Mouse (Mus musculus): ENCODE data around the gene Obox1.
"Not testable (repeated sequence)": the region's sequence is repeated elsewhere in the genome, so short reads cannot be mapped to it uniquely, and the experiment has no call there.

Obox1 gene

DNA sequence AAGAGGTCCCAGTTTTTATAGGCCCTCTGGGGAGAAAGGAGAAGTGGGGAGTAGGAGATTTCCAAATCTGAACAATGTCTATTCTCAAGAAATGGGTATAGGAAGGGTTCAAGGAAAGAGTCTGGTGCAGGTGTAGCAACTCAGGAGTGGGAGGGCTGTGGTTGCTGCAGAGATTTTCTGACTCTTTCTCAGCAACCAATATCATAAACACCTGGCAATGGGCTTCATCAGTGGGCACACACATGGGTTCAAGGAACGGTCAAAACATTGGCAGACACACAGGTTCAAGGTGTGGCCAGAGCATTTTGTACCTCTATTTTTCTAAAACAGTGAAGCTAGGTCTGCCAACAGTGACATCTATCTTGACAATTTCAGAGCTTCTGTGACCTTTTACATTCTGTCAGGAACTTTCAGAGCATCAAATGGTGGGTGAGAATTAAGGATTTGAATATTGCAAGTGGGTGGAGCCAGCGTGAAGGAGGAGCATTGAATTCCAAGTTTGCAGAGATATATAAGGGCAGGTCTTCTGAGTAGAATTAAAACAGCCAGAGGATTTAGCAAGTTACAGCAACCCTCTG, at the start of gene Obox1, which contains the start of gene Obox2:
Obox1 (plus strand) TSS at position 528 of the 578 bp plus-strand sequence.
Obox2 (plus strand) TSS at position 301 of the 578 bp plus-strand sequence.
- not testable (repeated sequence) for DNase-seq (ENCODE audit: low spot score)

DNA sequence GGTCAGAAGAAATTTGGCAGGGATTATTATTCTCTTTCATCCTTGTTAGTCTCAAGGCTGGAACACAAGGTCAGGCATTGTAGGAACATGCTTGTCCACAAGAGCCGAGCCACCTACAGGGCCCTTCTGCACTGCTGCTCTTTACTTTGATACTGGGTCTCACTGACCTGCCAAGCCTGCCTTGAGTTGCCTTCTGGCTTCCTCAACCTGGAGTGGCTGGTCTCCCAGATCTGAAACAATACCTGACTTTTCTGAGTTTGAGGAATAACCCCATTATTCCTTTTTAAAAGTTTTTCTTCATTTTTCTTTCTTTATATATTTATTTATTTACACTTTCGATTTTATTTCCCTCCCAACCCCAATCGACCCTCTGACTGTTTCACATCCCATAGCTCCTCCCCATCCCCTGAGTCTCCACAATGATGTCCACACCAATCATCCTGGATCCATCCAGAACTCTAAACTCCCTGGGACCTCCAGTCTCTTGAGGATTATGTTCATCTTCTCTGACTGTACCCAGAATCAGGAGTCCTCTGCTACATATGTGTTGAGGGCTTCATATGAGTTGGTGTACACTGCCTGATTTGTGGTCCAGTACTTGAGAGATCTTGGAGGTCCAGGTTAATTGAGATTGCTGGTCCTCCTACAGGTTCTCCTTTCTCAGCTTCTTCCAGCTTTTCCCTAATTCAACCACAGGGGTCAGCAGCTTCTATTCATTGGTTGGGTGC, 10.6 kb downstream of the Obox1 start:
- DNase-seq (ENCODE audit: low spot score): not testable (repeated sequence)

DNA sequence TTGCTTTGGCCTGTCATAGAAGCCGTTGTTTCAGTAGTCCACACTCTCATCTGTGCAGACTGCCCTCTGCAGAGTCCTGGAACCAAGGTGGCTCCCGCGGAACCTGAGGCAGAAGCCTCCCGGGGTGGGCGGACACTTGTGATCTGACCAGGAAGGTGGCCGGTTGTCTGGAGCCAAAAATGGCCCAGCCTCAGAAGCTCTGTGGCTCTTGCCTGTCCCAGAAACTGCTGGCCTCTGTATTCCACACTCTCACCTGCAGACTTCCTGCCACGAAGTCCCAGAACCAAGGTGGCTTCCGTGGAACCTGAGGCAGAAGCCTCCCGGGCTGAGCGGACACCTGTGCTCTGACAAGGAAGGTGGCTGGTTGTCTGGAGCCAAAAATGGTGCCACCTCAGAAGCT, 18.1 kb downstream of the Obox1 start:
- not testable (repeated sequence) for DNase-seq (ENCODE audit: low spot score)

DNA sequence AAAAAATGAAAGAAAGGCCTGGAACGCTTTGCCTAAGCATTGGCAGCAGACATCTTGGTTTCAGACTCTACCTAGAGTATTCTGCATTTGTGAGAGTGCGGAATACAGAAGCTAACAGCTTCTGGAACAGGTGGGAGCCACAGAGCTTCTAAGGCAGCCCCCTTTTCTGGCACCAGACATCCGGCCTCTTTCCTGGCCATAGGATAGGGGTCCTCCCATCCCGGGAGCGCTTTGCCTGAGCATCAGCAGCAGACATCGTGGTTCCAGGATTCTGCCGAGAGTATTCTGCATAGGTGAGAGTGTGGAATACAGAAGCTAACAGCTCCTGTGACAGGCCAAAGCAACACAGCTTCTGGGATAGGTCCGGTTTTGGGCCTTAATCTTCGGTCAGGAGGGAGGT, 29.3 kb downstream of the Obox1 start:
- not testable (repeated sequence) for DNase-seq (ENCODE audit: low spot score)

DNA sequence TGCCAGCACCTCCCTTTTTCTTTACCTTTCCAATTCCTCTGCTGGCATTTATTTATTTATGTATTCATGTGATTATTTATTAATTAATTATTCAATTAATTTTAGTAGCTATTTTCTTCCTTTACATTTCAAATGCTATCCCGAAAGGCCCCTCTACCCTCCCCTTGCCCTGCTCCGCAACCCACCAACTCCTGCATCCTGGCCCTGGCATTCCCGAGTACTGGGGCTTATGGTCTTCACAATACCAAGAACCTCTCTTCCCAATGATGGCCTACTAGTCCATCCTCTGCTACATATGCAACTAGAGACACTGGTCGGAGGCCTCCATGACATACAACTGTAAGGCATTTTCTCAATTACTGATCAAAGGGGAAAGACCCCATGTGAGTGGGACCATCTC, 36.8 kb downstream of the Obox1 start:
- DNase-seq (ENCODE audit: low spot score): not testable (repeated sequence)

DNA sequence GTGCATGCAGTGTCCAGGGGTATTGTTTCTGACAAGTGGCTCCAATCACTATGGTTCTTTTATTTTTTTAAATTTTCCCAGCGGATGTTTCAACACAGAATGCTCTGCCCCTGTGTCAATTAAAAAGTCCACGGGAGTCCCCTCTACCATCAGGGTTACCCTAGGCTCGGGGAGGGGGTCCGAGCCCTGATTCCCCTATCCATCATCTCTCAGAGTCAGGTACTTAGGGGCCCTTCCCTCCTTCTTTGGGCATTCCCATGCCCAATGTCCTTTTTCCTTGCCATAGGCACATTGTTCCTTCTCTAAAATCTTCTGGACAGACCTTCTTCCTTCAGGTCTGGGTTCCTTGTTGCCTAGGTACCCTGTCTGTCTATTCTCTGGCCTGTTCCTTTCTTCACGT, 120.7 kb downstream of the Obox1 start:
- not testable (repeated sequence) for DNase-seq (ENCODE audit: low spot score)
